Mouse (Mus musculus): ENCODE data around the gene Clptm1.
A peak's percentile ranks its signal among the peaks of the same experiment; 100 is the strongest.

Clptm1 gene

DNA sequence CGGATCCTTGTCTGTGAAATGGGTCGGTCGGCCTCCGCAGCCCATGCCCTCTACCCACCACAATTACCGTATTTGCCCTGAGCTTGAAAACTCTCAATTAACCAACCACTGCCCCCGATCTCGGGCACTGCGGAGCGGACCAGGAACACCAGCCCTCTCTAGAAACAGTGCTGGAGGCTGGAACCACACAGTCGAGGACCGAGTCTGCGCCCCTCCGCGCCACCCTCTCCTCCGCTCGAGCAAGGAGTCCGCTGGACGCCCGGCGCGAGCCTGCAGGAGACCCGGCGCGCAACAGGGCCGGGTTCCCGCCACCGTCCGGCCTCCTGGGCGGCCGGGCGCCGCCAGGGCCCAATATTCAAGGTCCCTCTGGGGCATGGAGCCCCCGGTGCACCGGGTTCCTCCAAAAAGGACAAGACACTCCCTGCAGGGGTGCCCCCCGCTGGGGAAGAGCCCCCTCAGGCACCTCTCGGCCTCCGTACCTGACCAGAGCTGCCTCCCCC is 328 bp downstream of the Clptm1 start:
- no peak for DNase-seq (ENCODE audit: low spot score in 2 of 2)

DNA sequence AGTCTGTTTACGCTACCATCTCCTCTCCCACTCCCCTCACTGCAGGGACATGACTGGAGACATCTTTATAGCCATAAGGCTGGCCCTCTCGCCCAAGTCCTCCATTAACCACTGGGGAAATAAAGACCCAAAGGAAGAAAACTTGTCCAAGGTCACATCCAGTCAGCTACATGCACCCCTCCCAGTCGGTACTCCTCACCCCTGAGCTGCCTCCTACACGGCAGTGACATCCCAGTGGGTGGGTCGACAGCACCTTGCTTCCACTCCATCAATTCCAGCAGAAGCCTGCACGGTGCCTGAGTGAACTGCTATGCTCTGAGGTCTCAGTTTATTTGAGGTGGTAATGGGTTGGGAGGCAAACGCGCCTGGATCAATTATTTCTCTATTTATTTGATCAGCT is 893 bp downstream of the Clptm1 start:
- DNase-seq (ENCODE audit: low spot score in 2 of 2): peak; percentile 38 to 54

DNA sequence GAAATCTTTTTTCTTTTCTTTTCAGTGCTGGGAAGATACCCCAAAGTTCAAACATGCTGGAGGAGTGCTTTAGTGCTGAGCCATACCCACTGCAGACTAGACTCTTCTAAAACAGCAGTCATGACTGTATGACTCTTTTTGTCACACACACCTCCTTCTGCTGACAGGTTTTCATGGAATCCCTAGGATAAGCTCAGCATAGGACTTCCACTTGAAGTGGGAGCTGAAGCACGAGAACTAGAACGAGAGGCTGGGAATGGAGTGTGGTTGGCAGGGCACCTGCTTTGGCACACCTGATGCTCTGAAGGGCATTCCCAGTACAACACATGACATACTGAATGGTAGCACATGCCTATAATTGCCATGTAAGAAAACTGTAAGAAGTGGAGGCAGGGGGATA is 12.2 kb downstream of the Clptm1 start:
- DNase-seq (ENCODE audit: low spot score in 2 of 2): no peak

DNA sequence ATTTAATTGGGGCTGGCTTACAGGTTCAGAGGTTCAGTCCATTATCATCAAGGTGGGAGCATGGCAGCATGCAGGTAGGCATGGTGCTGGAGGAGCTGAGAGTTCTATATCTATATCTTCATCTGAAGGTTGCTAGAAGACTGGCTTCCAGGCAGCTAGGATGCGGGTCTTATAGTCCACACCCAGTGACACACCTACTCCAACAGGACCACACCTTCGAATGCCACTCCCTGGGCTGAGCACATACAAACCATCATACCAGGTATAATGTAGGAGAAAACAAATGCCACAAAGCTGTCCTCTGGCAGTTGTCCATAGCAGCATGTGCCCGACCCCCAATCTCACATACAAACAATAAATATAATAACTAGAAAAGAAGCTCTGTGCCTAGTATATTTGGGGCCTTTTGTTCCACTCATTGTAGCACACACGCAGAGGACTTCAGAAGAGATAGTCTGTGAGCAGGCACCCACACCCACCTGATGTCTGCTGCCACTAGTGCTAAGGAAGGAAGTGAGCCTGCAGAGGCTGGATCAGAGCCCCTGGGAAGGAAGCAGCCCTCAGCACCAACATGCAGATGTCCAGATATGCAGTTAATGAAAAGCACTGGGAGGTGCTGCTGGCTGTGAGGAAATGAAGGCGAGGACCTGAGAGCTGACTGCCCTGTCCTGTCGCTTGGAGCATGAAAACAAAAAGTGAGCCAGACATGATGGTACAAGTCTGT is 13.6 kb downstream of the Clptm1 start:
- DNase-seq (ENCODE audit: low spot score in 2 of 2): no peak

DNA sequence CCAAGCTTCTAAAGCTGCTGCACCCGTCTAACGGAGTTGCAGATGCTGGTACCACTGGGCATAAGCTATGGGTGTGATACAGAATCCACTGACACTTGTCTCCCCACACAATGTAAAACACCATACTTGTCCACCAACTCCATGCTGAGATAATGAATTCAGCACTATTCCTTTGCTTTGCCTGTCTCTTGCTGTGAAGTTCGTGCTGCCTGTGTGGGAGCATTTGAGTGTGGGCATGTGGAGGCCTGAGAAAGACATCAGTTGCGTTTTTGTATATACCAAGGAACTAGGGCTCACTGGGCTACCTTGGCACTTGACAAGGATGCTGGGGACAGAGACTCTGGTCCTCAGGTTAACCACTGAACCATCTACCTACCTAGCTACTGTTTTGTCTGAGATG is 23.6 kb downstream of the Clptm1 start:
- DNase-seq (ENCODE audit: low spot score in 2 of 2): no peak

DNA sequence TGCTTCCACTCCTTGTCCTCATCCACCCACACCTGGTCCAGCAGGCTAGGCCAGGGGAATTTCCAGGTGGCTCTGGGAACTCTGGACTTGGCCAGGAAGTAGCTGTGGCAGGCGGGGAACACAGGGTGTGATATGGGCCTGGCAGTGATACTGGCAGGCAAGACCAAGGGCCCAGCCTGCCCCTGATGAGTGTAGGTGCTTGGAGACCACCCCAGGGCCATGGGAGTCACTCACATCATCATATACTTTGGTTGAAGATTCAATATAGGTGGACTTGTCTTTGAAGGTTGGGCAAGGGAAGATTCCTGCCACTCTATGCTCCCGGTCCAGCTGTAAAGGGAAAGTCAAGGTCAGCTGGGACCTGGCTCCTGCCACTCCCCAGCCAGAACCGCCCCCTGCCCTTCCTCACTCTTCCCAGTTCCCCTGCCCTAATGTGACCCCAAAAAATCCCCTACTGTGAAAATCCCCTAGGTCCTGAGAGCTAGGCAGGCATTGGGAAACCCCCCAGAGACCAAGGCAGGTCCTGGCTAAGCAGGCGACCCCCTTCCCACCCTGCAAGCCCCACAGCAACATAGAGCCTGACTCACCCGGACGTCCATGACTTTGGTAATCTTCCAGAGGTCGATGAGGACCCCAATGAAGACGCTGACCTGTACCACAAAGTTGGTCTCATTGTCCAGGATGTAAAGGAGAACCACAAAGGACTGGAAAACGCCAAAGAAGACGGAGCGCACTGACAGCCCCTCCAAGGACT is 29.6 kb downstream of the Clptm1 start:
- DNase-seq (ENCODE audit: low spot score in 2 of 2): no peak

DNA sequence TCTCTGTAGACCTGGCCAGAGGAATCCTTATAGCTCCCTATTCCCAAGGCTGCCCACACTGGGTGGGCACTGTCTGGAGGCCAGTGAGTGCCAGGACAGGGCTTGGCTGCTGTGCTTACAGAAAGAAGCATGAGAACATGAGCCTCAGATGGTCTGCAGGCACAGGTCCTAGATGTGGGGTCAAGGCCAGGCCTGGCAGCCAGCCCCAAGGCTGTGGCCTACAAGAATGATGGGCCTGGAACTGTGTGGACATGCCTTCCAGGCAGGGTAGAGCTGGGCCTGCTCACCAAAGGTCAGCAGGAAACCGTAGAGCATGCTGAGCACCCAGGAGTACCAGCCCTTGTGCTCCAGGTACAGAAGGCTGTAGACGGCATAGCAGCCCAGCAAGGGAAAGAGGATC is 30.2 kb downstream of the Clptm1 start:
- DNase-seq (ENCODE audit: low spot score in 2 of 2): no peak

DNA sequence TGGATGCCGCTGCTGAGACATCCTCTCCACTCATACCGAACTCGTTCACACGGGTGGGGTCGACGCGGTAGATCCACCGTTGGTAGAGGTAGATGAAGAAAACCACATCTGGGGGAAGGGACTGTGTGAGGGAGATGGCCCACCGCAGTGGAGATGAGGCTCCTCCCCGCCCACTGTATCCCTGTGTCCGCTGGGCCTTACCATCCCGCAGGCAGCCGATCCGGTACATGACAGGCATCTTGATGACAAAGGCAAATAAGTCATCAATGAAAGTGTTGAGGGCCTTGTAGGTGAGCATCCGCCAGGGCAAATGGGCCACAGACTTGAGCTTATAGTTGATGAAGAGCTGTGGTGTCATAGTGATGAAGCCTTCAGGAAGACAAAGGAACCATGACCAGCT is 31.0 kb downstream of the Clptm1 start:
- no peak for DNase-seq (ENCODE audit: low spot score in 2 of 2)

DNA sequence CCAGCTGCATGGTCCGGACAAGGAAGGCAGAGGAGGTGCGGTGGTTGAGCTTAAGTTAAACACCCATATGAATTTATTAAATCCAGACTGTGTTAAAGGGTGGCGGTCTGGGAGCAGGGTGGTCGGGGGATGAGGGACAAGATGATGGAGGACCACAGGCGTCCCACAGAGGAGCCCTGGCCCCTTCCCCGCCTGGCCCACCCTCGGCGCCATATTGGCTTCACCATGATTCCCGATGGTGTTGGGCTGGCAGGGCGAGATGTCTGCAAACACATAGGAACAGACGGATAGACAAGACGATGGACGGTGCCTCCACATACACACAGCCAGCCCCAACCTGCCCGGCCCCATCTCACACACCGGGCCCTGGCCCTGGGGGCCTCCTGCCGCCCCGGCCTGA is 31.6 kb downstream of the Clptm1 start:
- DNase-seq (ENCODE audit: low spot score in 2 of 2): no peak

DNA sequence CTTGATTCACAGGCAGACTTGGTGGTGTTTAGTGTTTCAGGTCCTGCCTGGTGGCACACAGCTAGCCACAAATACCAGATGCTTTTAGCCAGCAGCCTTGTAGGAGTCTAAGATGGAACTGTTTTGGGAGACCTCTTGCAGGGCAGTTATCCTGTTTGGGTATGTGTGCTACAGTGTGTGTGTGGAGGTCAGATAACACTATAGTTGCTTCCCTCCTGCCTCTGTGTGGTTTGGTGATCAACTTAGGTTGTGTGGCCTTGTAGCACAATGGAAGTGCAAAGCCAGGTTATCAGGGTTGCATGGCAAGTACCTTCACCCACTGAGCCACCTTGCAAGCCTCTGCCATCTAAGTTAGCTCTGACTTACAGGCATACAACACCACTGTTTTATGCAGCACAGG is 32.1 kb downstream of the Clptm1 start:
- no peak for DNase-seq (ENCODE audit: low spot score in 2 of 2)

DNA sequence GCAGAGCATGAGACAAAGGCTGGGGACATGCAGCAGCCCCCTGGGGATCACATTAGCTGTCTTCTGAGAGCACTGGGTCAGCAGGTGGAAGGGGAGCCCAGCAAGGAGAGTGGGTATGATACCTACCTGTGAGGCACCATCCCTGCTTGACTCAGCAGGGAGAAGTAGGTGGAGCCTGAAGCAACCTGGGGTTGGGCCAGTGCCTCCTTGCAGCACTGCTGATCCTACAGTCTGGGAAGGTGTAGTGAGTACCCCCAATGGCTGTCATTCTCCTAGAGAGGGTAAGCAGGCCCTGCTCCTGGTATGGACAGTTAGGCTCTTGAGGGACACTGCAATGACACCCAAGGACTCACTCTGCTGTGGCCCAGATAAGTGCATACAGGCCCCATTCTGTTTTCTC is 32.6 kb downstream of the Clptm1 start:
- DNase-seq (ENCODE audit: low spot score in 2 of 2): no peak

DNA sequence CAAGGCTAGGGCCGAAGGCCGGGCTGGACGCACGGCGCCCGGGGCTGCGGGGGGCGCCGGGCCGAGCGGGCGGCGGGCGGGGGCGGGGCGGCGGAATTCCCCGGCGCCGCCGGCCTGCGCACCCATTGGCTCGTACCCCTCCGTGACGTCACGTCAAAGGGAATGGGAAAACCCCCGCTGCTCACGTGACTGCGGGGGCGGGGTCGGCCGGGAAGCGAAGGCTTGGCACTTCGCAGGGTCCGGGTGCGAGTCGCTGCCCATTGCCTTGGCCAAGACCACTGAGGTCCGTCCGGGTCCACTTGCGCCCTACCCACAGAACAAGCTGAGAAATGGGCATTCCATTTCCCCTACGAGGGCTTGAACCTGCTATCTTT is 35.5 kb downstream of the Clptm1 start, which contains the start of gene Relb:
Gene Relb, minus strand, starts transcription at position 78 of the 374 bp plus-strand sequence.
- peak; percentile 94 to 96 for DNase-seq (ENCODE audit: low spot score in 2 of 2)

DNA sequence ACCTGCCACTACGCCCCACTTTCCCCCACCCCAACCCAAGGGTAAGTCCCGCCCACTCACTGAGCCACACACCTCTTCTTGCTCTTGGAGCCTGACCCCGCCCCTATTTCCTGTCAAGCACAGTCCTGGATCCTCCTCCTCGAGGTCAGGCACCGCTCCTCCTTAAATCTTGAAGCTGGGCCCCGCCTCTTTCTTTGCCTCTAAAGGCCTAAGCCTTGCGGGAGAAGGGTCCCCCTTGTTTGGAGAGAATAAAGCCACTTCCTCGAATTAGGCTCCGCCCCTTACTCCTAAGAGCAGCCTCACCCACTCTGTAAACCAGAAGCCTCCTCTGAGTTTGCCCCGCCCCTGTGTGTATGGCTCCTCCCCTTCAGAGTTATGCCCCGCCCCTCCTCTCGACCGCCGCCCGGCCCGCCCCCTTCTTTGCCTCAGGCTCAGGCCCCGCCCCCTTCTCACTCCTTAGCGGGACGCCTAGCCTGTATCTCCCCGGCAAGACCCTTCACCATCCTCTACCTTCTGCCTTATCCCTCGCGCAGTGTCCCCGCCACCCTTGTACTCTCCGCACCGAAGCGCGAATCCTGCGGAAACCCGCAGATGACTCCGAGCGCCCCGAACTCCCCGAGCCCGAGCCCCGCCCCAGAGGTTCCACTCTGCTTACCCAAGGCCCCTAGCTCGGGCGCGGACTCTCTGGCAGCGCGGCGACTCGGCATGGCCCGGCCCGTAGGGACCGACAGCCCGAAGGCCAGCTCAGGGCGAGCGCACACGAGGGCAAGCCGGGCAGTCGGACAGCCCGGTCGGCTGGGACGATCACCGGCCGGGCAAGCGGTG is 36.1 kb downstream of the Clptm1 start:
- peak; percentile 92 to 93 for DNase-seq (ENCODE audit: low spot score in 2 of 2)

DNA sequence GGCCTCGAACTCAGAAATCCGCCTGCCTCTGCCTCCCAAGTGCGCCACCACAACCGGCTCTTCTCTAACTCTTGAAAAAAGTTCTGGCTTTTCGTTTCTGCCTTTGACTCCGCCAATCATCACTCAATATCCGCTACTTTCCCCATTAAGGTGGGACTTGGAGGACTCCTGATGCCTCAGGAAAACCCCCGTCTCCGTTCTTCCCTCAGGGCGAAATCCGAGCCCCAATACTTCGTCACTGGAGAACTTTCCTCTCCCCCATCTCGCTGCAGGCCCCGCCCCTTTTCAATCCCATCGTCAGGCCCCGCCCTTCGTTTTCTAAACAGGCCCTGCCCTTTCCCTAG is 36.7 kb downstream of the Clptm1 start:
- no peak for DNase-seq (ENCODE audit: low spot score in 2 of 2)

DNA sequence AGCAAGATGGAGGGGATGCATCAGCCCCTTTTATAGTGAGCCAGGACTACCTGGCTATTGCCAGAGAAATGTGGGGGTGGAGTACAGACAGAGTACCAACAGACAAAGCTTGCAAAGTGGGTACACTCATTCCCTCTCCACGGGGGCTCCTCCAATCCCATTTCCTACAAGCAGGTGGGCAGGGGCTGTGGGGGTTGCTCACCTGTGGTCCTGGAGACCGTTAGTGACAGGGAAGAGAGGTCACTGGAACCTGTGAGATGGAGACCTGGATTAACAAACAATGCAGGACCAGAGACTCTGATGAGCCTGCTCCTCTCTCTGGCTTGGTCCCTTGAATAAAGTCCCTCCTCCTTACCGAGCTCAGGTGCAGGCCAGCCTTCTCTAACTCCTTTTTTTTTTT is 37.1 kb downstream of the Clptm1 start:
- no peak for DNase-seq (ENCODE audit: low spot score in 2 of 2)

DNA sequence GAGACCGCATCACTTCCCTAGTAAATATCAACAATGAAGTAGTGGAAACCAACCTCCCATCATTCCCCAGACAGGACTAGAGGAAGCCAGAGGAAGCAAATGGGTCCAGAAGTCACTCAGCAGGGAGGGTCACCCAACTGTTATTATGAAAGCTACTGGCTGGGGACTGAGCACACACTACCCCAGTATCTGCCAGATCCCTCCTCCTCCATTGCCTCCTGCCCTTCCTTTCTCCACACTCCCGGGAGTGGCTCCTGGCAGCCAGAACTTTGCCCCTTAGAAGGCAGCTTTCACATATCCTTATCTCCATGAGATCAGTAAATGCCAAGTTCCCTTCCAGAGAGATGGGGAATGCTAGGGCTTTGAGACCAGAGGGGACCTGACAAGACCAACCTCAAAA is 41.4 kb downstream of the Clptm1 start:
- no peak for DNase-seq (ENCODE audit: low spot score in 2 of 2)

DNA sequence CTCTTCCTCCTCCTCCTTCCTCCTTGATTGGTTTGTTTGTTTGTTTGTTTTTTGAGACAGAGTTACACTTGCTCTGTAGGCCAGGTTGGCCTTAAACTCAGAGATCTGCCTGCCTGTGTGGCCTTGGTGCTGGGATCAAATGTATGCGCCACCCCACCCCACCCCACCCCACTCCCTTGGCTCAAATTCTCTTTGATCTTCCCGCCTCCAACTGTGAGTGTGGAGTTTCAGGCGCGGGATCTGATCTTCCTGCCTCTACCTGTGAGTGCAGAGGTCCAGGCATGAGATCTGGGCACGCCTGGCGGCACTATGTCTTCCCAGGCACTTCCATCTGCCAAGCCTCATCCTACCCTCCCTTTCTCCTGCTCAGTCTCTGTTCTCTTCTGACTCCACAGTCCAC is 42.6 kb downstream of the Clptm1 start:
- no peak for DNase-seq (ENCODE audit: low spot score in 2 of 2)

DNA sequence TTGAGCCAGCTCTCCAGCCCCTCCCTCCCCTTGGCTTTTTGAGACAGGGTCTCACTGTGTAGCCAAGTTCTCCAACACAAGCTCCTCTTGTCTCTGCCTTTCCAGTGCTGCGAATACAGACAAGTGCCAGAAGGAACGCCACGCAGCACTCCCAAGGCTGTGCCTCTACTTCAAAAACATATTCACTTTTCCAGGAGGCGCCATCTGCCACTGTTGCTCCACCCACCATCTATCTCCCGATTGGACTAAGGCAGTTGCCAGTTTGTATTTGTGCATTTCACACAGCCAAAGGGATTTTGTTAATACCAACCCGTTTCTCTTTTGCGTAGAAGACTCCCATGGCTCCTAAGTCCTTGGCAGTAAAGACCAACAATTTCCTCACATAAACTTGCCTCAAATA is 44.0 kb downstream of the Clptm1 start:
- peak; percentile 68 to 81 for DNase-seq (ENCODE audit: low spot score in 2 of 2)

DNA sequence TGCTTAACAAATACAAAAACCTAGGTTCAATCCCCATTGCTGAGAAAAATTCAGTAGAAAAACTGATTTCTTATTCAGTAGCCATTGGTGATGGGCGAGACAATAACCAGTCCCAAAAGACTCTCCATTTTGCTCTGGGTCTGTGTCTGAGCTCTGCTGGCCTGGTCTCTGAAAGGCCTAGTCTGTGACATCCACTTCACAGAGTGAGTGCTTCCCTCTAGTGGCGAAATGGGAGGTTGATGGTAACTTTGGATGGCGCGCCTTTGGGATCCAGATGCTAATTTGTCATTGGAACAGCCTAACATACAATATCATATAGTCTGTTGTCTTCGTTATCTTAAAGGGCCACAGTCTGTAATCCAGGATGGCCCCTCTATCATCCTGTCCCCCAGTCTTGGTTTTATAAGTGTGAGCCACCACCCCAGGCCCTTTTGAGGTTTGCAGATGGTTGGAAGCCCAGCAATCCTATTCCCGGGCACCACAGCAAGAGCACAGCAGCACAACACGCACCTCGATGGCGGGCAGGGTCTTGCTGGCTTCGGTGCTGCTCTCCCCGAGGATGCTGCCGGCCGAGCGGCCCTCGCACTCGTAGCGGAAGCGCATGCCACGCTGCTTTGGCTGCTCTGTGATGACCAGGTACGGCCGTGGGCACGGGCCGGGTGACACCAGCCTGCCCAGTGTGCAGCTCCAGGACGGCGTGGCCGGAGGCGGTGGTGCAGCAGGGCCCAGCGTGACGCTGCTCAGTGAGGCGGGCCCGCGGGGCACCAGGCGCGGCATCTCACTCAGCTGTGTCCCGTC is 45.6 kb downstream of the Clptm1 start:
- DNase-seq (ENCODE audit: low spot score in 2 of 2): peak; percentile 79 to 80

DNA sequence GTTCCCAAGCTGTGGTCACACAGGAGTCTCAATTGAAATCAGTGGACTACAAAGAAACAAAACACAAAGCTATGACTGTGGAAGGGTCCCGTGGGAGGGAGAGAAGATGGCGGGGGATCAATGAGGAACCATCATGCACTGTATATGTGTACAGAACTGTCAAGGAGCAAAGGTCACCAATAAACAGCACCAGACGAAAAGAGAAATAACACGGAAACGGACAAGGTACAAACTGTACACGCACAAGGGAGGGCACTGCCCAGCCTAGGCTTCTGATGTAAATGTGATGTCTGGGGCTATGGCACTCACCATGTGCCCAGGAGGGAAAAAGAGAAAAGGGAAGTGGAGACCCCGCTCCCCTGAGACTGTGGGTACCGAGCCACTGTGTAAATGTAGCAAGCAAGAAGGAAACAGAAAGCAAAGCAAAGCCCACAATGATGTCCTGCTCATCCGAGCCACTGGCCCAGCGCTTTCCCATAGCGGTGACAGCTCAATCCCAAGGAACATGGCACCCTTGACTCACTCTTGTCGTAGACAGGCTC is 49.7 kb downstream of the Clptm1 start:
- DNase-seq (ENCODE audit: low spot score in 2 of 2): no peak

DNA sequence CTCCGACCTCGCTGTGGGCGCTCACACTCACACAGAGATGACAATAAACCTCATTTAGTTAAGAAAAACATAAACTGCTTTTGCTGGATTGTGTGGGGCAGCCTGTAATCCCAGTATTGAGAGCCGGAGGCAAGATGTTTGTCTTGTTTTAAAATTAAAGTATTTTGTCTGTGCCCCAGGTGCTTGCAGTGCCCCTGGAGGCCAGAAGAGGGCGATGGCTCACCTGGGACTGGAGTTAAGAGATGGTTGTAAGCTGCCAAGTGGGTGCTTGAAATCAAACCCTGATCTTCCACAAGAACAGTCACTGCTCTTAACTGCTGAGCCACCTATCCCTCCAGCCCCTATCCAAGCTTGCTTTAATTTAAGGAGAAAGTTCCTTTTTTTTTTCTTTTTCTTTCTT is 53.9 kb downstream of the Clptm1 start:
- no peak for DNase-seq (ENCODE audit: low spot score in 2 of 2)
